Mouse (Mus musculus) left cerebral cortex, postnatal 25 days (tissue): ENCODE measurements at regions not wholly inside any gene's neighbourhood (a gene's known extent, or its start where the extent isn't known, plus 50 kb on each side); places are given as distances from the start of the nearest gene placed in this dataset.
"Not testable (repeated sequence)": the region's sequence is repeated elsewhere in the genome, so short reads cannot be mapped to it uniquely, and the experiment has no call there.

Experiments
- DNase-seq, 2 experiments: peaks; one replicate each; pipeline ENCODE4 v3.0.0; 2022; ENCODE audit warnings: low spot score in 2 of 2, mixed read lengths in 1 of 2
- intact Hi-C: fragments of 180-260 bp; cut with DNase I; formaldehyde crosslinking; loops from one replicate; pipeline ENCODE4 v1.15.1; 2025

GRCm38 (mm10) chr12:115468569-115468968 lies 579.0 kb upstream of the Zfp386 start:
- intact Hi-C loops, DNase-seq: not testable (repeated sequence)

- no peak for DNase-seq
- intact Hi-C loops, result no loop called here
These were observed 548.7 kb upstream of the Zfp386 start for GRCm38 (mm10) chr12:115498865-115499264.

GRCm38 (mm10) chr12:115507285-115507684 lies 540.2 kb upstream of the Zfp386 start:
- intact Hi-C loops, DNase-seq: not testable (repeated sequence)

- intact Hi-C loops, DNase-seq: not testable (repeated sequence)
These were observed 538.7 kb upstream of the Zfp386 start for GRCm38 (mm10) chr12:115508615-115509342.

- DNase-seq, intact Hi-C loops: not testable (repeated sequence)
These were observed 528.6 kb upstream of the Zfp386 start for GRCm38 (mm10) chr12:115518778-115519541.

- intact Hi-C loops, result no loop called here
- DNase-seq, result no peak
These were observed 520.5 kb upstream of the Zfp386 start for GRCm38 (mm10) chr12:115527065-115527464.

GRCm38 (mm10) chr12:115542482-115542881 lies 505.0 kb upstream of the Zfp386 start:
- intact Hi-C loops, result no loop called here
- DNase-seq, result no peak

- intact Hi-C loops, DNase-seq: not testable (repeated sequence)
These were observed 480.6 kb upstream of the Zfp386 start for GRCm38 (mm10) chr12:115566878-115567277.

GRCm38 (mm10) chr12:115592985-115593384 lies 454.5 kb upstream of the Zfp386 start:
- DNase-seq, intact Hi-C loops: not testable (repeated sequence)

GRCm38 (mm10) chr12:115603763-115604162 lies 443.8 kb upstream of the Zfp386 start:
- DNase-seq, result no peak
- intact Hi-C loops, result no loop called here

GRCm38 (mm10) chr12:115604951-115605350 lies 442.6 kb upstream of the Zfp386 start:
- intact Hi-C loops, result no loop called here

GRCm38 (mm10) chr12:115622564-115623233 lies 424.8 kb upstream of the Zfp386 start:
- intact Hi-C loops, result loop anchor here (10.0 kb wide), 1 partner anchor 508 kb away; no protein-coding TSS in a partner anchor
- DNase-seq, result not testable (repeated sequence)

More at GRCm38 (mm10) chr12:115604951-115605350, 442.6 kb upstream of the Zfp386 start:
- no peak for DNase-seq

- intact Hi-C loops, result loop anchor here (10.0 kb wide), 1 partner anchor 509 kb away; no protein-coding TSS in a partner anchor
- no peak for DNase-seq
These were observed 423.3 kb upstream of the Zfp386 start for GRCm38 (mm10) chr12:115624221-115624620.

GRCm38 (mm10) chr12:115647599-115647998 lies 399.9 kb upstream of the Zfp386 start:
- no peak for DNase-seq
- intact Hi-C loops, result no loop called here

GRCm38 (mm10) chr12:115648161-115648560 lies 399.4 kb upstream of the Zfp386 start:
- intact Hi-C loops, DNase-seq: not testable (repeated sequence)

GRCm38 (mm10) chr12:115655781-115656180 lies 391.7 kb upstream of the Zfp386 start:
- no peak for DNase-seq
- intact Hi-C loops, result no loop called here

GRCm38 (mm10) chr12:115664081-115664480 lies 383.4 kb upstream of the Zfp386 start:
- DNase-seq, intact Hi-C loops: not testable (repeated sequence)

- intact Hi-C loops, DNase-seq: not testable (repeated sequence)
These were observed 375.8 kb upstream of the Zfp386 start for GRCm38 (mm10) chr12:115671683-115672082.

GRCm38 (mm10) chr12:115691801-115692200 lies 355.7 kb upstream of the Zfp386 start:
- intact Hi-C loops, result no loop called here
- no peak for DNase-seq

GRCm38 (mm10) chr12:115709813-115710212 lies 337.7 kb upstream of the Zfp386 start:
- intact Hi-C loops, DNase-seq: not testable (repeated sequence)
